Mouse (Mus musculus) induced T-regulatory cell, adult 2 months (primary cell): ENCODE data around the gene Msh5.
"Not testable (repeated sequence)": the region's sequence is repeated elsewhere in the genome, so short reads cannot be mapped to it uniquely, and the experiment has no call there.

Source experiments
- DNase-seq: peaks from one replicate; pipeline ENCODE4 v3.0.0-alpha.2; 2012; ENCODE audit warnings: low read depth

Msh5 gene

DNA sequence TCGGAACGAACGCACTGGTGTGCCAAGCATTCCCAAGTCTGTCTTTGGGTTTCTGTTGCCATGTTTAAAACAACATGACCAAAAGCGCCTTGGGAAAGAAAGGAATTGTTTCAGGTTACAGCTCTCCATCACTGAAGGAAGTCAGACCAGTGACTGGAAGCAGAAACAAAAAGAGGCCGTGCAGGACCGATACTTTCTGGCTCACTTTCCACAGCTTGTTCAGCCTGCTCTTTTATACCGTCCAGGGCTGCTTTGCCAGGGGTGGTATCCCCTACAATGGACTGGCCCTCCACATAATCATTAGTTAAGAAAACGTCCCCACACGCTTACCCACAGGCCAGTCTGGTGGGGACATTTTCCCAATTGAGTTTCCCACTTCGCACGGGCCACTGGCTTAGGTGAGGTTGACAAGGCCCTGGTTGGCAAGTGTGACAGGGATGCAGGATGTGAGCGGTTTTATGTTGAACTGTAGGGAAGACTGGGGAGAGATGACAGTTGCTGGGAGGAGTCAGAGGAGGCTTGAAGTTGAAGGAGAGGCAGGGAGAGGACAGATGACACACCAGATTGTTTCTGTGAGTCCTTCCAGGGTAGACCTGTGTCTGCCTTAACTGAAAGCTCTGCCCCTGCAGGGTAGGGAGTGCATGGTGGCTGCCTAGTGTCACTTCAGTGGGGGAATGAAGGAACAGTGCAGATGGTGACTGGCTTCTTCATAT, 44.2 kb downstream of the Msh5 start:
- DNase-seq, result peak; percentile 72

DNA sequence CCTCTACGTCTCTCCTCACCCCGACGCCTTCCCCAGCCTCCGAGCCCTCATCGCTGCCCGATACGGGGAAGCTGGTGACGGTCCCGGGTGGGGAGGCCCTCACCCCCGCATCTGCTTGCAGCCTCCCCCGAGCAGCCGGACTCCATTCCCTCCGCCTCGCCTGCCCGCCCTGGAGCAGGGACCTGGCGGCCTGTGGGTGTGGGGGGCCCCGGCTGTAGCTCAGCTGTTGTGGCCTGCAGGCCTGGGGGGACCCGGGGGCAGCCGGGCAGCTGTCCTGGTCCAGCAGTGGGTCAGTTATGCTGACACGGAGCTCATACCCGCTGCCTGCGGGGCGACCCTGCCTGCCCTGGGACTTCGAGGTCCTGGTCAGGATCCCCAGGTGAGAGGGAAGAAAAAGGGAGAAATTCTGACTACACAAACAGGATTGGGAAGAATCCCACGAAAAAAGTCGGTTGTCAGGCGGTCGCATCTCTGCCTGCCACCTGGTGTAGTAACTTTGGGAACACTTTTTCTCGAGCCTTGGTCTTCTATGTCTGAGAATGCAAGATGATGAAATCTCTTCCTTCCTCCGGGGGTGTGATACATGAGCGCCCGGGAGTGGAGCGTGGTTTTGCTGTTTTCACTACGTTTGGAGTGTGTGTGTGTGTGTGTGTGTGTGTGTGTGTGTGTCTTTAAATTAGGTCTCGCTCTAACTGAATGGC, 44.9 kb downstream of the Msh5 start:
- DNase-seq, result peak; percentile 76

DNA sequence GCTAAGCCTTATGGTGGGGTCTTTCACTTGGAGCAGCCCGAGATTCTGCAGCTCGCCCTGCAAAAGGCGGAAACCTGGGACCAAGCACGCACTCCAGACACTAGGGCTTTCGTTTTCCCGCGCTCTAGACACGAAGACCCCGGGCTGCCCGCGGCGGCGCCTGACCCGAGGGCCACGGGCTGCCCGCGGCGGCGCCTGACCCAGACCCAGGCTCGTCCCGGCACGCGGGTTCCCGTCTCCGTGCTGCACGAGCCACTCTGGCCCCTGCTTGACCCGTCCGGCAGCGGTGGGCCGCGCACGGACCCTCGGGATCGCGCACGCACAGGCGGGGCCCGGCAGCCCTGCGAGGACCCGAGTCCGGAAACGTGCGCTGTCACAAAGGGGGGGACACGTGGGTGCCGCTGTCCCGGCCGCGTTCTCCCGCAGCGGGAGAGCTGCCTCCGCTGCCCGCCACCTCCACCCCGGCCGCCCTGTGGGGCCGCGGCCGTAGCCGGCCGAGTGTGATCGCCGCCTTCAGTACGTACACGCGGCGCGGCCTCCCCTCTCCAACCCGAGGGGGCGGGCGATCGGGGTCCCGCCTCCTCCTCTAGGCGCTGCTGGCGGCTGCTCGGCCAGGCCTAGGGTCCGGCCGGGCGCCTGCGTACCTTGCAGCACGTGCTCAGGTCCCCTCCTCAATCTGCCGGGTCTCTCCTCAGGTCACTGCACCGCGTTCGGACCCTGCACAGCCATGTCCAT, 45.7 kb downstream of the Msh5 start, which contains the start of gene Vars:
Vars (plus strand) TSS at position 271 of the 735 bp plus-strand sequence.
- DNase-seq, result peak; percentile 93

DNA sequence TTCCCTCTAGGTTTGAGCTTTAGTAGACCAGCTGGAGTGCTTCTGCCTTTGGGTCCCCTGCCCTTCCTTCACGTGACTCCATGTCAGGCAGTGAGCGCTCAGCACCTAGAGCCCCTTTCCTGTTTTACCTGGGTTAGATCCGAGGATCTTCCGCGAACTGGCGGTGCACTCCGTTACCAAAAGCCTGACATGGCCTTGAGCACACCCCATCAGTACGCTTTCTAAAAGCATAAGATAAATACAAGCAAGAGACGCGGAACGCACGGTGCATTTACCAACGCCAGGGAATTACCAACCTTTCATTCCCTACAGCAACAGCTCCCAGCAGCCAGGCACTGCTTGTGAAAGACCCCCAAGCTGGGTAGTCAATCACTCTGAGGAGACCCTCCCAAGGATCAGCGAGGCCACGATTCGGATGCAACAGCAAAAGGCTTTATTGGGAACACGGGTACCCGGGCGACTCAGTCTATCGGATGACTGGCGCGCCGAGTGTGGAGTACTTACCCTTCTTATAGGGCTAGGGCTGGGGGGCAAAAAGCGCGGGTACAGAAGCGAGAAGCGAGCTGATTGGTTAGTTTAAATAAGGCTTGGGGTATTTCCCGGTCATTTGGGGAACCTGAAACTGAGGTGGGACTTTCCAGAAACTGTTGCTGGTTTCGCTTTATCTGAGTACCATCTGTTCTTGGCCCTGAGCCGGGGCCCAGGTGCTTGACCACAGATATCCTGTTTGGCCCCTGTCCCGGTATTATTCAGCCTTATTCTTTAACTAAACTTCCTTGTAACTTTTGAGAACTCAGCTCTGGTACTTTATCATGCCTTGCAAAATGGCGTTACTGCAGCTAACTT, 46.5 kb downstream of the Msh5 start:
- DNase-seq, result peak; percentile 79

DNA sequence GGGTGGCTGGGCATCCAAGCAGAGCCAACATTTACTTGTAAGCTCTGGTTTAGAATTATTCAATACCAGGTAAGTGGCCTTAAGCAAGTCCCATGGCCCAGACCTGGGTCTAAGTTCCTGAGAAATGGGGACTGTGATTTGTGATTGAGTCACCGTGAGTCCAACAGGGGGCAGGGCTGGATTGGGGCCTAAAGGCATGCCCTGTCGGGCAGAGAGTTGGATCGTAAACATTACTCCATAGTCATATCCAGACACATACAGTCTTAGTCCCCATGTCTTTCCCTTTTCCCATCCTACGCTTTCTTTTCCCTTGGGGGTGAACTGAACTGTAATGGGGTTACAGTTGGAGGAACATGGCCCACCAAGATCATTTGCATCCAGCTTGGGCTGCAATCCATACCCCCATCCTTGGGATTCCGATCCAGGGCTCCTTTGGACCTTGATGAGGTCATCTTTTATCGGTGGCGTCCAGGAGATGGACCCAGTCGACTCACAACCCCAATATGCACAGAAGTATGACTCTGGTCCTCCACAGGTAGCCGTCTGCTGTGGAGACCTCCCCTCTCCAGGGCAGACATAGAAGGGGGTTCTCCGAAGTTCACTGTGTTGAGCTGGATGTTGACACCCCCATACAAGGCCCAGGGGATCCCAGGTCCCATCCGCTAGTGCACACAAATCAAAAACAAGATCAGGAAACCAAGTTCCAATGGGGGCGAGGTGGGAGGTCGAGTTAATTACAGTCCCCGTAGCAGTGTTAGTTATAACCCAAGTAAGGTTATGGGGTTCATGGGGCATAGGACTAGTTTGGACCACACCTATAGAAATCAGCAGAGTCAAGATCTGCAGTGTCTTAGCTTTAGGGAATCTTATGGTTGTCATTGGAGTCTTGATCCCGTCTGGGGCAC, 47.8 kb downstream of the Msh5 start:
- peak; percentile 49 for DNase-seq

DNA sequence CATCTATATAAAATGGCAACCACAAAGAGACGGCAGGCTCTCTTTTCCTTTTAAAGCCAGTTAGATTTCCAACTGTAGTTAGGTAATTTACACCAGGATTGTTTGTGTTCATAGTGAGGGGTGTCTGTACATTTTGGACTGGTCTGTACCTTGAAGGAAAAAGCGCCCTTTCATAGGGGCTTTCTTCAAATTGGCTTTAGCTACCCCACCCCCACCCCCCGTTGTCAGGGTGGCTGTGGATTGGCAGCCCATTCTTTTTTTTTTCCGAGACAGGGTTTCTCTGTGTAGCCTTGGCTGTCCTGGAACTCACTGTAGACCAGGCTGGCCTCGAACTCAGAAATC, 49.4 kb downstream of the Msh5 start:
- DNase-seq, result no peak

DNA sequence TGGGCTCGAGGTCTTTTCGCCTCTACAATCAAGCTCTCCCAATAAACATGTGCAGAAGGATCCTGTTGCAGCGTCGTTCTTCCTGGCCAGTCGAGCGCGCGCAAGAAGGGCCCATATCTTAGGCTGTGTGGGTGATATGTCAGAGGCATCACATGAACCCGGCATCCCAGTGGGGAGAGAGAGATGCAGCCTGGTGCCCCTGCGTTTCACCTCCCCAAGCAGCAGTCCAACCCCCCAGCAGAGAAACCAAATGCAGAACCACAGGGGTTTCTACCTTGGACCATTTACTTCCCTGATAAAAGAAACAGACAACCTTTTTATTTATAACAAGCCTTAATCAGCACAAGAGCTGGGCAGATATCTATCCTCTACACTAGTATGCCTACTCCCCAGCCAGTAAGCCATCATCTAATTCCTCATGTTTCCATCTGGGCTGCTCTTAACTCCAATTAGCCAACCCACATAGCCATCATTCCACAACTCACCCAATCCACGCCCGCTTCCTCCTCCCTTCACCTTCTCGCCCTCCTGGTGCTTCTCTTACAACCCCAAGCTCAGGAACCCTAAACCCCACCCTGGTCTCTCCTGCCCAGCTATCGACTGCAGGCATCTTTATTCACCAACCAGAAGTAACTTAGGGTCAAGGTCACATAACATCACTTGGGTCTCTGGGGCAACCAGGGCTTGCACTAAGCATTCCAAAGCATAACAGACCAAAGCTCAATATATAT, 50.0 kb downstream of the Msh5 start:
- no peak for DNase-seq

DNA sequence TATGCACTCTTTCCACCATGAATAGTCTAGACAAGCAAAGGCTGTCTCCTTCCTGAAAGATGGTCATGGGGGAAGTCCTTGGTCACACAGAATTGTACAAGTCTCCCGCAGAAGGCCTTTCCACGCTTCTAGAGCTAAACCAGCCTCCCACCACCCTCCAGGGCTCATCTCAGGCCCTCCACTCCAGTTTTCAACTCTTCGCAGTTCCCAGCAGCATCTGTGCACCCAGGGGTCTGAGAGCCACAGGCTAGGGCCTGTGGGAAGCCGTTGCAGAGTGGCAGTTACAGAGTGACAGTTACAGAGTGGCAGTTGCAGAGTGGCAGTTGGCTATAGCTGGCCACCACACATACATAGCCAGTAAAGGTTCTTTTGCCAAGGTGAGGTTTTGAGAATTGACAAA, 50.6 kb downstream of the Msh5 start:
- not testable (repeated sequence) for DNase-seq

DNA sequence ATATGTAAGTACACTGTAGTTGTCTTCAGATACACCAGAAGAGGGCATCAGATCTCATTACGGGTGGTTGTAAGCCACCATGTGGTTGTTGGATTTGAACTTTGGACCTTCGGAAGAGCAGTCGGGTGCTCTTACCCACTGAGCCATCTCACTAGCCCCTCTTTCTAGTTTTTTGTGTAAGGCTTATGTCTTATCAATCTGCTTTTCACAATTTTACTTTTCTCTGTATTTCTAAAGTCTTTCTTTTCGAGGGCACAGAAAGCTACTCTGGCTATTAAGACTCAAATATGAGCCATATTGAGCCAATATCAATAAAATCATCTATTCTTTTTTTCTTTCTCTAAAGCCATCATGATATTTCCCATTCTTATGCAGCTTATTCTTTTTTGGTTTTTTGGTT, 51.4 kb downstream of the Msh5 start:
- DNase-seq, result not testable (repeated sequence)

DNA sequence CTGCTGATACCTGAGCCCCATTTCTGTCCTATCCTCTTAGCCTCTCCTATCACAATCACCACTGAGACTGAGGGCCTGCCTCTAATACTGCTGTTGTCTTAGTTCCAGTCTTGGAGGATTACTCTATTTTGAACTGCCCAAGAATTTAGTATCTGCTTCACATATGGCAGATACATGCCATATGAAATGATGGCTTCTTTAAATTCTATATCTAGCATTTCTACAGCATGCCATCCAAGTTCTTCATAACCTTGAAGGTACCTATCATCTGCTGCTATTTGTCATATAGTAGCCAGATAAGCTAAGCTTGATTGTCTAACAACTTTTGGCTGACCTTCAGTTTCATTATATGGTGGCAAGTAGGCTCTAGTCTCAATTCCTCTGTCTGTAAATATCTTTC, 51.8 kb downstream of the Msh5 start:
- no peak for DNase-seq

DNA sequence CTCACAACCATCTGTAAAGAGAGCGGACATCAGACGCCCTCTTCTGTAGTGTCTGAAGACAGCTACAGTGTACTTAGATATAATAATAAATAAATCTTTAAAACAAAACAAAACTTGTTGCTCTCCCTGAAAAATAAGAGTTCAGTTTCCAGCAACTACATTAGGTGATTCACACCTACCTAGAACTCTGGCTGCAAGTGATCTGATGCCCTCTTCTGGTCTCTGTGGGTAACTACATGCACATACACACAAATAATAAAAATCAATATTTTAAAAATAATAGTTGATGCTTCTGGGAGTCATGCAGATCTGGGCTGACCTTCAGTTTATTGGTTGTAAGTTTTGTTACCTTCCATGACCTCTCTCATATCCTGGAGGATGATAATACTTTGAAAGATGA, 62.3 kb downstream of the Msh5 start:
- peak; percentile 76 for DNase-seq

DNA sequence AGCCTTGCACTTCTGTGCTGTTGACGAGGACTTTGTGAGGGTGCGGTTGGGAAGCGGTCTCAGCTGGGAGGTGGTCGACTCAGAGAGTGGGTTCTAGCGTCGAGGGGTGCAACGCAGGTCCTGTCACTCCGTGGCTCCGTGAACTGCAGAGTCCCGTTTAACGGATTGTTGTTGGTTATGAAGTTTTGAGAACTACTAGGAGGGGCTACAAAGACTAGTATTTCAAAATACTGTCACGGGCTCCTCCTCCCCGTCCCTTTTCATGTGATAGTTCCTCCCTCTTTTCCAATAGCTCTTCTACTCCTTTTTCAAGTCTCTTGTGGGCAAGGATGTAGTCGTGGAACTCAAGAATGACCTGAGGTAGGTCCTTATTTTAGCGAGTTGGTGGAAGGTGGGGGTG, 64.2 kb downstream of the Msh5 start:
- no peak for DNase-seq

DNA sequence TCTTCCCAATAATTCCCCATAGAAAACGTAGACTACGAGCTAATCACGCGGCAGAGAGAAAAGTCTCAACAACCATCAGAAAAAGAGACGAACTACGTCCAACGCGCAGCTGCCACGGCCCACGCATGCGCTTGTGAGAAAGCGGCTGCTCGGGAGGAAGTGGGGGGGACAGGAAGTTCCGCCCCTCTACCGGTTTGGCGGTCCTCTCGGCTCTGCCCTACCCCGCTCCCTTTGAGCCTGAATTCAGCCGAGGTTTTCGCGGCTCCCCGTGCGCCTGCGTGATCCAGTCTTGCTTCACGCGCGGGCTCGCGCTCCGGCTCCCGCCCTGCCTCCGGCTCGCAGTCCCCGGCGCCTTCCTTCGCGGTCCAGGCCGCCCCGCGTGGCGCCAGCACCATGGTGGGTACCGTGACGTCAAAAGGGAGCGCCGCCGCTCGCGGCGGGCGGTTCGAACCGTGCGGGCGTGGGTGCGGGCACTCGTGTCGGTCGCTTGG, 64.8 kb downstream of the Msh5 start, which contains the start of gene Lsm2:
Lsm2 (plus strand) TSS at position 173 of the 491 bp plus-strand sequence.
- peak; percentile 97 for DNase-seq

DNA sequence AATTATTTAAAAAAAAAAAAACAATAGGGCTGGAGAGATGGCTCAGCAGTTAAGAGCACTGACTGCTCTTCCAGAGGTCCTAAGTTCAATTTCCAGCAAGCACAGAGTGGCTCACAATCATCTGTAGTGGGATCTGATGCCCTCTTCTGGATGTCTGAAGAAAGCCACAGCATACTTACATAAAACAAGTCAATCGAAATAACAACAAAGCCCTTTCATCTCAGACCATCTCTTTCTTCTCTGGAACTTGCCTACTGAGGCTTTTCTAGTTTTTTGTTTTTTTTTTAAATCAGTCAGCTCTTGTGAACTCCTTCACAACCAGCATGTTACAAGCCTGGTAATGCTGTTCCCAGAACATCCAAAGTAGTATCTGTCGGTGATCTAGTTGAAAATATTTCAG, 65.9 kb downstream of the Msh5 start:
- DNase-seq, result peak; percentile 76

DNA sequence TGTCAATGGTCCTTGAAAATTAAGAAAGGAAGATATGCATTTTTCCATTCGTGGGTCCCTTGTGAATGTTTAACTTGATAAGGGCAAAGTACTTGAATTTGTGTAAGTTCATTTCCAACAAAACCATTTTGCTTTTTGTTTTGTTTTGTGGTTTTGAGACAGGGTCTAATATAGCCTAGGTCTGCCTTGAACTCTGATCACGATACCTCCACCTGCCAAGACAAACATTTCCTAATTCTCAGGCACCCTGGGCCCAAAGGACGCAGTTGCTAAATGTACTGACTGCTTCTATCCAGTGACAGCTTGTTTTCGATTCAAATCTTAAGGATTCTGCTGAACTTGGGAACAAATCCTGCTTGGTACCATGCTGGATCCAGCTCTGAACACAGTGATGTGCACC, 66.9 kb downstream of the Msh5 start:
- no peak for DNase-seq
